Mouse (Mus musculus) adrenal gland, postnatal 25 days (tissue): ENCODE measurements around the gene D630039A03Rik. TPM values are rescaled to one million over a fixed set of nuclear protein-coding genes. Genes with fewer than 3 reads are reported as not detected.

ENCODE experiments used
- DNase-seq: peaks from one replicate; pipeline ENCODE4 v3.0.0; 2021; ENCODE audit warnings: mixed read lengths
- total RNA-seq: library from RNA; stranded (reverse); gene quantifications from 2 replicates; pipeline ENCODE4 v1.2.3, GENCODE M21; 2021

Gene D630039A03Rik
- total RNA-seq, 1 experiment from 2014 or later = 9.2 TPM

- no peak for DNase-seq
Observed at GRCm38 (mm10) chr4:57927464-57928205, 11.5 kb upstream of the D630039A03Rik start.

GRCm38 (mm10) chr4:57924556-57925071 lies 8.5 kb upstream of the D630039A03Rik start:
- DNase-seq = no peak

GRCm38 (mm10) chr4:57922171-57922570 lies 6.1 kb upstream of the D630039A03Rik start:
- peak; percentile 38 for DNase-seq

- DNase-seq = no peak
Observed at GRCm38 (mm10) chr4:57920522-57920921, 4.4 kb upstream of the D630039A03Rik start.

GRCm38 (mm10) chr4:57919494-57920423 lies 3.7 kb upstream of the D630039A03Rik start:
- no peak for DNase-seq

- no peak for DNase-seq
Observed at GRCm38 (mm10) chr4:57916711-57917110, 614 bp upstream of the D630039A03Rik start.

- peak; percentile 51 for DNase-seq
Observed at GRCm38 (mm10) chr4:57915216-57915965, 706 bp downstream of the D630039A03Rik start.

- DNase-seq = no peak
Observed at GRCm38 (mm10) chr4:57914193-57915190, 1.6 kb downstream of the D630039A03Rik start.

- DNase-seq = no peak
Observed at GRCm38 (mm10) chr4:57913021-57913420, 3.1 kb downstream of the D630039A03Rik start.

GRCm38 (mm10) chr4:57908860-57909259 lies 7.2 kb downstream of the D630039A03Rik start:
- no peak for DNase-seq

GRCm38 (mm10) chr4:57906708-57907107 lies 9.4 kb downstream of the D630039A03Rik start:
- DNase-seq = no peak

- DNase-seq = no peak
Observed at GRCm38 (mm10) chr4:57904638-57905037, 11.5 kb downstream of the D630039A03Rik start.

GRCm38 (mm10) chr4:57904211-57904610 lies 11.9 kb downstream of the D630039A03Rik start:
- DNase-seq = peak; percentile 72

- DNase-seq = no peak
Observed at GRCm38 (mm10) chr4:57902619-57903018, 13.5 kb downstream of the D630039A03Rik start.

GRCm38 (mm10) chr4:57901210-57901609 lies 14.9 kb downstream of the D630039A03Rik start:
- peak; percentile 52 for DNase-seq

- no peak for DNase-seq
Observed at GRCm38 (mm10) chr4:57896631-57897030, 19.5 kb downstream of the D630039A03Rik start.

- DNase-seq = no peak
Observed at GRCm38 (mm10) chr4:57895902-57896301, 20.2 kb downstream of the D630039A03Rik start.

- no peak for DNase-seq
Observed at GRCm38 (mm10) chr4:57895140-57895539, 21.0 kb downstream of the D630039A03Rik start.

GRCm38 (mm10) chr4:57892001-57892586 lies 24.0 kb downstream of the D630039A03Rik start:
- DNase-seq = no peak

GRCm38 (mm10) chr4:57889773-57890172 lies 26.3 kb downstream of the D630039A03Rik start:
- no peak for DNase-seq
